Mouse (Mus musculus): ENCODE data around the gene Ciapin1. TPM values are rescaled to one million over a fixed set of nuclear protein-coding genes. Genes with fewer than 3 reads are reported as not detected.

The Ciapin1 gene
- 36.6 and 43.9 TPM in 2 replicates for polyA plus RNA-seq (2012; rRNA removed)

GRCm38 (mm10) chr8:94837662-94838574 lies at the start of gene Ciapin1, which contains the start of gene Coq9:
Ciapin1 (minus strand) TSS chr8:94838358.
Coq9 (plus strand) TSS chr8:94838321.

GRCm38 (mm10) chr8:94876197-94876730 lies 38.1 kb upstream of the Ciapin1 start, which contains the start of gene Dok4:
Dok4 (minus strand) TSS chr8:94876330.

GRCm38 (mm10) chr8:94857346-94858173 lies 19.4 kb upstream of the Ciapin1 start, which contains the start of gene Polr2c:
Polr2c (plus strand) TSS chr8:94857450.

GRCm38 (mm10) chr8:94810153-94810552 lies 28.0 kb downstream of the Ciapin1 start, which contains the start of gene Ccl17:
Ccl17 (plus strand) TSS chr8:94810453.

GRCm38 (mm10) chr8:94771941-94772670 lies 66.1 kb downstream of the Ciapin1 start, which contains the start of gene Cx3cl1:
Cx3cl1 (plus strand) TSS chr8:94772009.

Other genes starting within 250 kb of the Ciapin1 start
- 1.0 and 1.4 TPM in 2 replicates for gene Rspry1, start 236.4 kb downstream of the Ciapin1 start, polyA plus RNA-seq (2012; rRNA removed)
- gene Fam192a, start 236.4 kb downstream of the Ciapin1 start, polyA plus RNA-seq (2012; rRNA removed) = 12.1 and 14.8 TPM in 2 replicates
- 39.1 and 45.9 TPM in 2 replicates for gene Arl2bp, start 171.8 kb downstream of the Ciapin1 start, polyA plus RNA-seq (2012; rRNA removed)
- 251 and 277 TPM in 2 replicates for gene Pllp, start 142.1 kb downstream of the Ciapin1 start, polyA plus RNA-seq (2012; rRNA removed)
- 0.81 and 1.1 TPM in 2 replicates for gene Ccl22, start 92.8 kb downstream of the Ciapin1 start, polyA plus RNA-seq (2012; rRNA removed)
- 24.9 and 32.0 TPM in 2 replicates for gene Cx3cl1, start 66.3 kb downstream of the Ciapin1 start, polyA plus RNA-seq (2012; rRNA removed)
- gene Ccl17, start 27.9 kb downstream of the Ciapin1 start, polyA plus RNA-seq (2012; rRNA removed) = 0.25 and 0.60 TPM in 2 replicates
- 142 and 188 TPM in 2 replicates for gene Coq9, start within 50 bp of the Ciapin1 start, polyA plus RNA-seq (2012; rRNA removed)
- 25.0 and 28.4 TPM in 2 replicates for gene Polr2c, start 19.1 kb upstream of the Ciapin1 start, polyA plus RNA-seq (2012; rRNA removed)
- 23.7 and 26.4 TPM in 2 replicates for gene Dok4, start 38.0 kb upstream of the Ciapin1 start, polyA plus RNA-seq (2012; rRNA removed)
- 7.0 and 11.3 TPM in 2 replicates for gene Ccdc102a, start 79.7 kb upstream of the Ciapin1 start, polyA plus RNA-seq (2012; rRNA removed)
- gene Adgrg5, start 85.3 kb upstream of the Ciapin1 start, polyA plus RNA-seq (2012; rRNA removed) = 1.0 and 1.4 TPM in 2 replicates
- 97.9 and 117 TPM in 2 replicates for gene Adgrg1, start 136.4 kb upstream of the Ciapin1 start, polyA plus RNA-seq (2012; rRNA removed)
- 1.7 and 2.5 TPM in 2 replicates for gene Adgrg3, start 179.3 kb upstream of the Ciapin1 start, polyA plus RNA-seq (2012; rRNA removed)
- gene Drc7, start 216.7 kb upstream of the Ciapin1 start, polyA plus RNA-seq (2012; rRNA removed) = not detected in 2 replicates
- 9.2 and 10.0 TPM in 2 replicates for gene Katnb1, start 242.8 kb upstream of the Ciapin1 start, polyA plus RNA-seq (2012; rRNA removed)